Mouse (Mus musculus) liver, postnatal 0 days (tissue): ENCODE measurements around the gene P2rx1.

Source experiments
- CTCF ChIP-seq: sonication (generic); IDR thresholded peaks from 2 replicates; pipeline ENCODE4 v1.5.1; 2016; ENCODE audit warnings: antibody characterized with exemption, low read depth
- EP300 ChIP-seq: IDR thresholded peaks from 2 replicates; pipeline ENCODE4 v1.6.1; 2016; ENCODE audit warnings: antibody characterized with exemption, low read depth, mild to moderate bottlenecking

- TF ChIP-seq CTCF (no peak), EP300 (no peak)
Measured at GRCm38 (mm10) chr11:73023827-73024226, 24.9 kb downstream of the P2rx1 start.
